11 mouse cellular contexts compared by ENCODE assay signal in the genomic region with DNA sequence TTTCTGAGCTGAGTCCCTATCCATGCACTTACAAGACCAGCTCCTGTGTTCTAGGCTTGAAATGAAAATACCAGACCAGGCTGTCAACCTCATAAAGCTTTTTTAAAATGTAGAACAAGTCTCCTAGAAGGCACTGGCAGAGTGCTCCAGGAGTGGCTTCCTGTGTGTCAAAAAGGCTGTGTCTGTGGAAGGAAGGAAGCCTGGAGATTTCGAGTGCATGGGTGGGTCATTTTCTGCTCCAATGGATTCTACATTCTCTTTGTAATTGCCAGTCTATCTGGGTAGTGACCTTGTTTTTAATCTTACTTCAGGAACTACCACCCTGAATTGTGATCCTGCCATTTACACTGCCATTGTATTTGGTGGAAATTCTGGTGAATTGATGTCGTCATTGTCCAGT.
"Had no signal": no experiment of that assay in that cellular context is flagged by ENCODE, and none has a peak within 500 bp of the region (broad histone marks: within the 10 kb centered on the region; RNA-seq: fewer than 3 reads in every experiment).

No protein-coding gene starts in this region.

- H3K9me3 ChIP-seq: limb, embryonic 15.5 days; liver, embryonic 12.5 days; stomach, embryonic 15.5 days had no signal

- H3K4me3 ChIP-seq: limb, embryonic 15.5 days; liver, embryonic 12.5 days; midbrain, embryonic 13.5 days; stomach, embryonic 15.5 days had no signal

- H3K4me1 ChIP-seq: limb, embryonic 15.5 days; liver, embryonic 12.5 days; midbrain, embryonic 13.5 days; stomach, embryonic 15.5 days had no signal

- H3K9ac ChIP-seq: limb, embryonic 15.5 days; liver, embryonic 12.5 days; lung, embryonic 14.5 days; midbrain, embryonic 13.5 days; stomach, embryonic 15.5 days had no signal

- ATAC-seq: liver, embryonic 12.5 days; midbrain, embryonic 13.5 days had no signal

- H3K36me3 ChIP-seq: limb, embryonic 15.5 days; liver, embryonic 12.5 days; midbrain, embryonic 13.5 days; stomach, embryonic 15.5 days had no signal

- H3K4me2 ChIP-seq: limb, embryonic 15.5 days; liver, embryonic 12.5 days; lung, embryonic 14.5 days; midbrain, embryonic 13.5 days; stomach, embryonic 15.5 days had no signal

- H3K27ac ChIP-seq: limb, embryonic 15.5 days; liver, embryonic 12.5 days; midbrain, embryonic 13.5 days; stomach, embryonic 15.5 days had no signal

- H3K27me3 ChIP-seq: limb, embryonic 15.5 days; liver, embryonic 12.5 days; midbrain, embryonic 13.5 days; stomach, embryonic 15.5 days had no signal

- DNase-seq: kidney, postnatal 14 days; layer of hippocampus, adult 9-11 months; layer of hippocampus, postnatal 36 days; lung, embryonic 14.5 days; right cerebral cortex, postnatal 14 days; thymus, adult 2 months; thymus, postnatal 25 days had no signal
